Mouse (Mus musculus): ENCODE measurements around the gene Grtp1. TPM values are rescaled to one million over a fixed set of nuclear protein-coding genes. Genes with fewer than 3 reads are reported as not detected.

Grtp1 gene
- polyA plus RNA-seq, 1 experiment = 29.0 TPM

DNA sequence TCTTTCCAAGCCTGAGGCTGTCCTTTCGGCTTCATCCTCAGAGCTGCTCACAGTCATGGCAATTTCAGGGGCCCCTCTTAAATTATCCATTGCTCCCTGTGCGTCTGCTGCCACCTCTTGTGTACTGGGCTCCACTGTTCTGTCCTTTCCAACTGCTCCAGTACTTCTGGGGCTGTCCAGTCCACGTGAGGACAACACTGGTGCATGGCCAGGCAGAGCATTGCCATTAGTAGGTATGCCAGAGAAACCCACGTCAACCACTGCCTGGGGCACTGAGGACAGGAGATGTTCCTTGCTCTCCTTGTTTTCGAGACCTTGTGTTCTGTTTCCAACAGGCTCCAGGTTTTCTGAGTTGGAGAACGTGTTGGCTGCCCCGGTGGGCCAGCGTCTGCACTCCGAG lies 24.0 kb upstream of the Grtp1 start:
- Histone ChIP-seq H3K27ac (ENCODE audit: insufficient read depth, low read length) (no peak overlapping the region), H3K9ac (ENCODE audit: low read depth, poor library complexity, severe bottlenecking) (no peak overlapping the region), H3K4me1 (ENCODE audit: control insufficient read depth, insufficient read depth, low read length) (no peaks in the 10 kb centered on the region), H3K27me3 (ENCODE audit: control insufficient read depth, insufficient read depth, low read length, poor library complexity, severe bottlenecking) (no peaks in the 10 kb centered on the region), H3K4me3 (ENCODE audit: low read depth, low read length) (no peak overlapping the region), H3K36me3 (ENCODE audit: control insufficient read depth, insufficient read depth, low read length, poor library complexity, severe bottlenecking) (no peaks in the 10 kb centered on the region), H3K9me3 (replicated peaks; ENCODE audit: control insufficient read depth, insufficient read depth, low read length, poor library complexity, severe bottlenecking) (no peaks in the 10 kb centered on the region)
- TF ChIP-seq EP300 (IDR thresholded peaks at IDR 0.05; ENCODE audit: insufficient read depth, low read depth, low read length) = no peak
- TF ChIP-seq POLR2A (IDR thresholded peaks at IDR 0.05; ENCODE audit: insufficient read depth, low read length) = no peak
- no peak for TF ChIP-seq CTCF (IDR thresholded peaks at IDR 0.05; ENCODE audit: low read depth, low read length)

GRCm38 (mm10) chr8:13218441-13218840 lies 18.0 kb upstream of the Grtp1 start:
- Histone ChIP-seq H3K27ac (ENCODE audit: insufficient read depth, low read length) (no peak overlapping the region), H3K9ac (ENCODE audit: low read depth, poor library complexity, severe bottlenecking) (no peak overlapping the region), H3K4me3 (ENCODE audit: low read depth, low read length) (no peak overlapping the region), H3K36me3 (ENCODE audit: control insufficient read depth, insufficient read depth, low read length, poor library complexity, severe bottlenecking) (no peaks in the 10 kb centered on the region), H3K4me1 (ENCODE audit: control insufficient read depth, insufficient read depth, low read length) (peaks cover 2% of the 10 kb centered on the region), H3K9me3 (replicated peaks; ENCODE audit: control insufficient read depth, insufficient read depth, low read length, poor library complexity, severe bottlenecking) (no peaks in the 10 kb centered on the region), H3K27me3 (ENCODE audit: control insufficient read depth, insufficient read depth, low read length, poor library complexity, severe bottlenecking) (no peaks in the 10 kb centered on the region)
- TF ChIP-seq CTCF (IDR thresholded peaks at IDR 0.05; ENCODE audit: low read depth, low read length) (no peak), POLR2A (IDR thresholded peaks at IDR 0.05; ENCODE audit: insufficient read depth, low read length) (no peak), EP300 (IDR thresholded peaks at IDR 0.05; ENCODE audit: insufficient read depth, low read depth, low read length) (no peak)

DNA sequence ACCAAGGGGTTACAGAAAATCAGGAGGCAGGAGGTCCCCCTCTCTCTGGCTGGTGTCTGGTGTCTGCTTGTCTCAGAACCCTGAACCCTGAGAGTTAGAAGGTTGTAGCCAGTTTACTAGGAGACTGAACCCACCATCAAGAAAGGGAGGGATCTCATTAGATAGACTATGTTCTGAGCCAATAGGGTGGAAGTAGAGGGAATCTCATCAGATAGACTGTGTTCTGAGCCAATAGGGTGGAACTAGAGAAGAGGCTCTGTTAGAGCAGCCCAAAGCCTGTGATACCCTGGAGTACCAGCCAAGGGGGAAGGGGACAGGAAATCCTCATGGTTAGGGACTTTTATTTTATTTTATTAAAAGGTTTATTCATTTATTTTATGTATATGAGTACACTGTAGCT lies 17.6 kb upstream of the Grtp1 start:
- H3K4me3 ChIP-seq (ENCODE audit: low read depth, low read length) = no peak overlapping the region
- H3K9ac ChIP-seq (ENCODE audit: low read depth, poor library complexity, severe bottlenecking) = no peak overlapping the region
- no peak for TF ChIP-seq EP300 (IDR thresholded peaks at IDR 0.05; ENCODE audit: insufficient read depth, low read depth, low read length)
- TF ChIP-seq POLR2A (IDR thresholded peaks at IDR 0.05; ENCODE audit: insufficient read depth, low read length) = no peak
- TF ChIP-seq CTCF (IDR thresholded peaks at IDR 0.05; ENCODE audit: low read depth, low read length) = no peak
- peaks cover 6% of the 10 kb centered on the region for H3K4me1 ChIP-seq (ENCODE audit: control insufficient read depth, insufficient read depth, low read length)
- no peaks in the 10 kb centered on the region for H3K9me3 ChIP-seq (replicated peaks; ENCODE audit: control insufficient read depth, insufficient read depth, low read length, poor library complexity, severe bottlenecking)
- H3K27me3 ChIP-seq (ENCODE audit: control insufficient read depth, insufficient read depth, low read length, poor library complexity, severe bottlenecking) = no peaks in the 10 kb centered on the region
- no peak overlapping the region for H3K27ac ChIP-seq (ENCODE audit: insufficient read depth, low read length)
- no peaks in the 10 kb centered on the region for H3K36me3 ChIP-seq (ENCODE audit: control insufficient read depth, insufficient read depth, low read length, poor library complexity, severe bottlenecking)

DNA sequence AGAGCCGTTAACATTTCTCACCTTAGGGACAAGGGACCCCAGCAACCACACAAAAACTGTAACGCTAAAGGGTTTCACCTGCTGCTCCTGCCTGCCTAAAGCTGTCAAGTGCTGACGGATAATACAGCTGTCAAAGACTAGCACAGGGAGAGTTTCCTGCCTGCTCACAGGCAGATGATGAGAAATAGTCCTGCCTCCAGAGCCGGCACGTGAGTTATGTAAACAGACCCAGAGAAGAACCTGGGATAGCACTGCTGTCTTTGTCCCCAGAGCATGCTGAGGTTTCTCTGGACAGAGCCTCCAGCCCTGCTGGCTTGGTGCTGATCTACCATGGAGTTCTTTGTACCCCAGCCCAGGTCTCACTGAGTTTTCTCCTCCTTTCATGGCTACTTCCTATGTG lies 16.7 kb upstream of the Grtp1 start:
- no peak for TF ChIP-seq EP300 (IDR thresholded peaks at IDR 0.05; ENCODE audit: insufficient read depth, low read depth, low read length)
- TF ChIP-seq POLR2A (IDR thresholded peaks at IDR 0.05; ENCODE audit: insufficient read depth, low read length) = no peak
- no peak for TF ChIP-seq CTCF (IDR thresholded peaks at IDR 0.05; ENCODE audit: low read depth, low read length)
- H3K27me3 ChIP-seq (ENCODE audit: control insufficient read depth, insufficient read depth, low read length, poor library complexity, severe bottlenecking) = no peaks in the 10 kb centered on the region
- no peak overlapping the region for H3K9ac ChIP-seq (ENCODE audit: low read depth, poor library complexity, severe bottlenecking)
- no peaks in the 10 kb centered on the region for H3K36me3 ChIP-seq (ENCODE audit: control insufficient read depth, insufficient read depth, low read length, poor library complexity, severe bottlenecking)
- no peak overlapping the region for H3K4me3 ChIP-seq (ENCODE audit: low read depth, low read length)
- H3K4me1 ChIP-seq (ENCODE audit: control insufficient read depth, insufficient read depth, low read length) = peaks cover 6% of the 10 kb centered on the region
- H3K27ac ChIP-seq (ENCODE audit: insufficient read depth, low read length) = no peak overlapping the region
- H3K9me3 ChIP-seq (replicated peaks; ENCODE audit: control insufficient read depth, insufficient read depth, low read length, poor library complexity, severe bottlenecking) = no peaks in the 10 kb centered on the region

- Histone ChIP-seq H3K9me3 (replicated peaks; ENCODE audit: control insufficient read depth, insufficient read depth, low read length, poor library complexity, severe bottlenecking) (no peaks in the 10 kb centered on the region), H3K4me1 (ENCODE audit: control insufficient read depth, insufficient read depth, low read length) (peaks cover 6% of the 10 kb centered on the region), H3K36me3 (ENCODE audit: control insufficient read depth, insufficient read depth, low read length, poor library complexity, severe bottlenecking) (no peaks in the 10 kb centered on the region), H3K27me3 (ENCODE audit: control insufficient read depth, insufficient read depth, low read length, poor library complexity, severe bottlenecking) (no peaks in the 10 kb centered on the region), H3K9ac (ENCODE audit: low read depth, poor library complexity, severe bottlenecking) (no peak overlapping the region), H3K27ac (ENCODE audit: insufficient read depth, low read length) (no peak overlapping the region), H3K4me3 (ENCODE audit: low read depth, low read length) (no peak overlapping the region)
- no peak for TF ChIP-seq CTCF (IDR thresholded peaks at IDR 0.05; ENCODE audit: low read depth, low read length)
- no peak for TF ChIP-seq EP300 (IDR thresholded peaks at IDR 0.05; ENCODE audit: insufficient read depth, low read depth, low read length)
Observed at GRCm38 (mm10) chr8:13216386-13216785, 16.0 kb upstream of the Grtp1 start.

DNA sequence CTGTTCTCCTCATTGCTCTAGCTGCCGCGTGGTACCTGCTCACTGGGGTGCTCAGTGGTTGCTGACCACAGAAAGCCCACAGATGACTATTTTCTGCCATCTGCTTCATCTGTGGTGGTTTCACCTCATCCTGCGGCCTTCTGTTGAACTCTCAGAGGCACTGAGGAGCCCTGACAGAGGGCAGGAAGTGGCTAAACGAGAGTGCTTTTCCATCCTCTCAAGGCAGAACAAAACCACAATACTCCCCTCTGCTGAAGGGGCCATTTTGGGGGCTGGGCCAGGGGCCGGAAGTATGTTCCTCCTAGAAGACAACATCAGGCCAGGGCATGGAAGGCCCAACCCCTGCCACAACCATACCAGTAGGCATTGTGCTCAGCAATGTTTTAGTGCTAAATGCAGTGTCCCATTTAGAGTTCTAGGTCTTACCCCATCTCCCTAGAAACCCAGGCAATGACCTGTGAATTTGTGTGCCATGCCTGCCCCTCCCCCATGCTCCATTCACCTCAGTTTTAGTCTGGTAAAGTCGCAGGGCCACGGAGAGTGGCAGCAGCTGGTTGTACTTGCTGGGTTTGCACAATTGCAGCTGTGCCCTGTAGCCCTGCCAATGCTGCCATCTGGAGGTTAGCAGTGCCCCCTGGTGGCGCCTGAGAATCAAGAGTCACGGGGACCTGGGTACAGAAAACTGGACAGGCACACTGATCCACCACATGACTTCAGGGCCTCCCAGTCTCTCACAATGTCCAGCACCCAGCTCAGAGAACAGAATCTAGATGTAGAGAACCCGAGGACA lies 13.3 kb upstream of the Grtp1 start:
- 0 out of 2 replicates have a peak, but pooled peaks have one; percentile 21 for TF ChIP-seq EP300 (IDR thresholded peaks at IDR 0.05; ENCODE audit: insufficient read depth, low read depth, low read length)
- no peak for TF ChIP-seq POLR2A (IDR thresholded peaks at IDR 0.05; ENCODE audit: insufficient read depth, low read length)
- TF ChIP-seq CTCF (IDR thresholded peaks at IDR 0.05; ENCODE audit: low read depth, low read length) = peak; percentile 92
- Histone ChIP-seq H3K9ac (ENCODE audit: low read depth, poor library complexity, severe bottlenecking) (peak overlapping the region; percentile 19; the same call in 1 of the 2 replicates), H3K27me3 (ENCODE audit: control insufficient read depth, insufficient read depth, low read length, poor library complexity, severe bottlenecking) (no peaks in the 10 kb centered on the region), H3K9me3 (replicated peaks; ENCODE audit: control insufficient read depth, insufficient read depth, low read length, poor library complexity, severe bottlenecking) (no peaks in the 10 kb centered on the region), H3K27ac (ENCODE audit: insufficient read depth, low read length) (peak overlapping the region; percentile 1; the same call in 1 of the 2 replicates), H3K36me3 (ENCODE audit: control insufficient read depth, insufficient read depth, low read length, poor library complexity, severe bottlenecking) (no peaks in the 10 kb centered on the region), H3K4me3 (ENCODE audit: low read depth, low read length) (no peak overlapping the region), H3K4me1 (ENCODE audit: control insufficient read depth, insufficient read depth, low read length) (peaks cover 10% of the 10 kb centered on the region)

Data from ES-Bruce4 (cell line).